Mouse (Mus musculus) erythroblast, embryonic 14.5 days (primary cell): ENCODE data around the gene Slc9a3r1. TPM values are rescaled to one million over a fixed set of nuclear protein-coding genes. Genes with fewer than 3 reads are reported as not detected.
A peak's percentile ranks its signal among the peaks of the same experiment; 100 is the strongest.

Source experiments
- H3K27me3 ChIP-seq: 2 replicates; pipeline ENCODE4 v1.6.1; 2012; ENCODE audit warnings: inconsistent platforms; ENCODE audit not compliant: control insufficient read depth
- H3K36me3 ChIP-seq: 2 replicates; pipeline ENCODE4 v1.6.1; 2012; ENCODE audit warnings: mild to moderate bottlenecking, inconsistent platforms; ENCODE audit not compliant: control insufficient read depth
- H3K4me1 ChIP-seq: 2 replicates; pipeline ENCODE4 v1.6.1; 2012; ENCODE audit warnings: inconsistent platforms; ENCODE audit not compliant: control insufficient read depth
- H3K4me3 ChIP-seq: replicated peaks from 2 replicates; pipeline ENCODE3; 2012; ENCODE audit warnings: moderate library complexity, mild to moderate bottlenecking, inconsistent platforms
- H3K9me3 ChIP-seq: 2 replicates; pipeline ENCODE4 v1.6.1; 2012; ENCODE audit warnings: low read length, inconsistent platforms, mixed read lengths; ENCODE audit not compliant: control insufficient read depth
- GATA1 ChIP-seq: IDR thresholded peaks from 2 replicates; pipeline ENCODE4 v1.6.1; 2012; ENCODE audit warnings: low read length, inconsistent platforms, mixed read lengths
- TAL1 ChIP-seq: IDR thresholded peaks from 3 replicates; pipeline ENCODE4 v1.6.1; 2012; ENCODE audit warnings: low read length, inconsistent platforms, mixed read lengths
- polyA plus RNA-seq: library from polyadenylated mRNA; stranded (reverse); fragments of >175 nt; gene quantifications from 2 replicates; pipeline ENCODE4 v1.2.3, GENCODE M21; 2012

Slc9a3r1 gene
- polyA plus RNA-seq = 1.8 and 2.1 TPM in 2 replicates

DNA sequence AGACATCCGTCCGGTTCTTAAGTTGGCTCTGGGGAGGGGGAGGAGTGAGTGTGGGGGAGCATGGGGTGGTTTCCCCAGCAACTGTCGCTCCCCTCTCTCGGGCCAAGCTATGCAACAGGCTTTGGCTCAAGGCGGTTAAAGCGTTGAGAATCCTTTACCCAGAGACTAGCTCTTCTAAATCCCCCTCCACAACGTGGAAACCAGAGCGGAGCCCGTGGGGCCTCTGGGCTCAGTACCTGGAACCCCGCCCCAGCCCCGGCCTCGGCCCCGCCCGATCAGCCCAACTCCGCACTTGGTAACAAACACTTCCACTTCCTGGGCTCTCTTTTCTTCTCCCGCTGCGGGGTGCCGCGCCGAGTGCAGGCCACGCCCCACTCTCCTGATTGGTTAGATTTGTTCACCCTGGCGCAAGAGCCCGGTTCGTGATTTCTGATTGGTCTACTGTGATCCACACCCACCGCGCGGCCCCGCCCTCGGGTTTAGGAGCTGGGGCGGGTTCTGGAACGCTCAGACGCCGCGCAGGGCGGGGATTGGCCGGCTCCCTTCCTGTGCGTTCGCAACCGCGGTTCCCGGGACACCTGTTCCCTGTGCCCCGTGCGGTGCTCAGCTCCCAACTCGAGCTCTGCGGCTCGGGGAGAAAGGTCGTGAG, at the start of gene Slc9a3r1:
Gene Slc9a3r1, plus strand, starts transcription at position 510 of the 649 bp plus-strand sequence.
- Histone ChIP-seq H3K4me3 (peak within 1 kb of the TSS; percentile 80), H3K36me3 (no peaks in the 10 kb centered on the region), H3K9me3 (no peaks in the 10 kb centered on the region), H3K4me1 (peaks cover 39% of the 10 kb centered on the region), H3K27me3 (peaks cover 30% of the 10 kb centered on the region)
- TF ChIP-seq GATA1 (no peak), TAL1 (no peak)

DNA sequence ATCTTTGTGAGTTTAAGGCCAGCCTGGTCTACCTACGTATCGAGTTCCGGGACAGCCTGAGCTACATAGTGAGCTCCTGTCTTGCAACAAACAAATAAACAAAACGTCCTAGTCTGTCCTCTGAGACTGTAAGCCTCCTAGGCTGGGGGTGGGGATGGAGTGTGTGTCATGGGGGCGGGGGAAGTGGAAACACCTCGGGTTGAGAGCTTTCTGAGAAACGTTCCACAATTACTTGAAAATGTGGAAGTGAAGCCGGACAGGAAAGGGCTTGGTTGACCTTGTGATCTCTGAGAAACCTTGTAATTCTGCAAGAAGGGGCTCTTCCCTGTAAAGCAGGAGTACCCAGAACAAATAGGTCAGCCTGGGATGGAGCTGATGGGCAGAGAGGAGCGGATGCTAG, 43.7 kb upstream of the Slc9a3r1 start:
- Histone ChIP-seq H3K27me3 (no peaks in the 10 kb centered on the region), H3K4me3 (no peak overlapping the region), H3K9me3 (no peaks in the 10 kb centered on the region; the same call in 1 of the 2 replicates), H3K36me3 (no peaks in the 10 kb centered on the region), H3K4me1 (no peaks in the 10 kb centered on the region)
- no peak for TF ChIP-seq TAL1
- TF ChIP-seq GATA1 = no peak

DNA sequence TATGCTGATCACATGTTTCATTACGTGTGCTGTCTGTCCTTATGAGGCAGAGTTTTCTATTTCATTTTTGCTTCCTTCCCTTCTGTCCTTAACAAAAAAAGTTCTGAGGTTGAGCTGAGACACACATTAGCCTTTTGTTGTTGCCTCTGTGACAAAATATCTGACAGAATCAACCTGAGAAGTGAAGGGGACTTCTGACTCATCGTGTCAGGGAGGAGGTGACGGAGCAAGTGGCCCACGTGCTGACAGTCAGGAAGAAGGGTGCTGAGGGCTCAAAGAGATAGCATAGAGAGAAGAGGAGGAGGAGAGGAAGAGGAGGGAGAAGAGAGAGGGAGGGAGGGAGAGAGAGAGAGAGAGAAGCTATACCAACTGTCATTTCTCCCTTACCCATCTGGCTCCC, 34.7 kb upstream of the Slc9a3r1 start:
- Histone ChIP-seq H3K4me3 (no peak overlapping the region), H3K36me3 (no peaks in the 10 kb centered on the region), H3K4me1 (no peaks in the 10 kb centered on the region), H3K27me3 (no peaks in the 10 kb centered on the region), H3K9me3 (no peaks in the 10 kb centered on the region)
- TF ChIP-seq GATA1 (no peak), TAL1 (no peak)

DNA sequence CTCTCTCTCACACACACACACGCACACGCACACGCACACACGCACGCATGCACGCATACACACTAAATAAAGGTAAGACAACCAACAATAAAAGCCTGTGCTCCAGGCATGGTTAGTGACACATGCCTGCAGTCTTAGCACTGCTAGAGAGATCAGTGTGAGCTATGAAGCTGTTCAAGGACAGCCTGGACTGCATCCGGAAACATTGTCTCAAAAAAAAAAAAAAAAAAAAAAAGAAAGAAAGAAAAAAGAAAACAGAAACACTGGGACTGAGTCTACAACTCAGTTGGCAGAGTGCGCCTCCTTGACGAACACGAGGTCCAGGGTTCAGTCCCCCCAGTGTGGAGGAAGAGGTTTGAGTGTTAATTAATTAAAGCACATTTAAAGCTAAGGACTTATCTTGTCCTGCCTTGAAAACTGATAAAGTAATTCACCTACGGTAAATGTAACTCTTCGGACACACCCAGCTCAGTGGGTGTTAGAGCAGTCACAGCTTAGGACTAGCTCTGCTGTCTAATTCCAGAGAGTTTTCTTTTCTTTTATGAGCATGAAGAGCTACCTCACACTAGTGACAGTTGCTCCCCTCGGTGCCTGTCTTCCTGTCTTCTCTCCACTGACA, 33.5 kb upstream of the Slc9a3r1 start:
- Histone ChIP-seq H3K9me3 (no peaks in the 10 kb centered on the region), H3K4me1 (no peaks in the 10 kb centered on the region), H3K4me3 (no peak overlapping the region), H3K36me3 (no peaks in the 10 kb centered on the region), H3K27me3 (no peaks in the 10 kb centered on the region)
- TF ChIP-seq TAL1 = no peak
- TF ChIP-seq GATA1 = no peak

DNA sequence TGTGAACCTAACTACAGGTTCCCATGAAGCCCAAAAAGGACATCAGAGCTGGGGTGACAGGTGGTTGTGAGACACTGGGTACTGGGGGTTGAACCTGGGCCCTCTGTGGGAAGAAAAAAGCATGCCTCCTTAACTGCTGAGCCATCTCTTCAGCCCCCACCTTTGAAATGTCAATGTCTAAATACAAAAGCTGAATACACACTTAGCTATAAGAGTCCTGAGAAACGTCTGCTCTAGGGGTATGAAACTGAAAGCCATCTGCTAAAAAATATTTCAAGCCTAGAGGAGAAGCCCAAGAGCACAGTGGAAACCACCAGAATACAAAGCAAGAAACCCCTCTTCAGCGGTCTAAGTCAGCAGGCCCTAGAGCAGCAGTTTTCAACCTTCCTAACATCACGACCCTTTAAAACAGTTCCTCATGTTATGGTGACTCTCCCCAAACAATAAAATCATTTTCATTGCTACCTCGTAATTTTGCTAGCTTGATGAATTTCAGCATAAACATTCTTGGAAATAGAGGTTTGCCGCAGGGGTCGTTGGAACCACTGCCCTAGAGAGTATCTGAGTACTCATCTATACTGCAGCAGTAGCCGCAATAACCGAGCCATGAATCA, 31.3 kb upstream of the Slc9a3r1 start:
- no peak overlapping the region for H3K4me3 ChIP-seq
- H3K4me1 ChIP-seq = no peaks in the 10 kb centered on the region
- no peak for TF ChIP-seq GATA1
- no peak for TF ChIP-seq TAL1
- H3K27me3 ChIP-seq = no peaks in the 10 kb centered on the region
- H3K36me3 ChIP-seq = no peaks in the 10 kb centered on the region
- no peaks in the 10 kb centered on the region for H3K9me3 ChIP-seq

DNA sequence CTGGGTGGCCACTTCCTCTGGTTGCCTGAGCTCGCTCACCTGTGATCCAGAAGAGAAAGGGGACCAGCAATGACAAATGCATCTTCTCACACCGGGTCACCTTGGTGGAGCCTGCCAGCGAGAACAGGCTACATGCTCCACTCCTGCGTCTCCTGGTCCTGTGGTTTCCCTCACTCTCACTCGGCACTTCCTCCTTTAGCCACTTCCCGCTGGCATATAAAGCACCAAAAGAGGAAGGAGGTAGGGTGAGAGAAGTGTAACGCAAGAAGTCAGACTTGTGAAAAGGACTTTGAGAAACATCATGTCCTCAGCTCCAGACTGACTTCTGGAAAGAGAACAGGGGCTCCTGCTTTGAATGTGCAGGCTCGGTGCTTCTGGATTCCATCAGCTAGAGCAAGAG, 29.3 kb upstream of the Slc9a3r1 start, which contains the start of gene Cd300lf:
Gene Cd300lf, minus strand, starts transcription at position 193 of the 400 bp plus-strand sequence.
- Histone ChIP-seq H3K4me3 (no peak within 1 kb of the TSS), H3K27me3 (no peaks in the 10 kb centered on the region), H3K4me1 (no peaks in the 10 kb centered on the region), H3K9me3 (no peaks in the 10 kb centered on the region), H3K36me3 (no peaks in the 10 kb centered on the region)
- TF ChIP-seq GATA1 (no peak), TAL1 (no peak)

DNA sequence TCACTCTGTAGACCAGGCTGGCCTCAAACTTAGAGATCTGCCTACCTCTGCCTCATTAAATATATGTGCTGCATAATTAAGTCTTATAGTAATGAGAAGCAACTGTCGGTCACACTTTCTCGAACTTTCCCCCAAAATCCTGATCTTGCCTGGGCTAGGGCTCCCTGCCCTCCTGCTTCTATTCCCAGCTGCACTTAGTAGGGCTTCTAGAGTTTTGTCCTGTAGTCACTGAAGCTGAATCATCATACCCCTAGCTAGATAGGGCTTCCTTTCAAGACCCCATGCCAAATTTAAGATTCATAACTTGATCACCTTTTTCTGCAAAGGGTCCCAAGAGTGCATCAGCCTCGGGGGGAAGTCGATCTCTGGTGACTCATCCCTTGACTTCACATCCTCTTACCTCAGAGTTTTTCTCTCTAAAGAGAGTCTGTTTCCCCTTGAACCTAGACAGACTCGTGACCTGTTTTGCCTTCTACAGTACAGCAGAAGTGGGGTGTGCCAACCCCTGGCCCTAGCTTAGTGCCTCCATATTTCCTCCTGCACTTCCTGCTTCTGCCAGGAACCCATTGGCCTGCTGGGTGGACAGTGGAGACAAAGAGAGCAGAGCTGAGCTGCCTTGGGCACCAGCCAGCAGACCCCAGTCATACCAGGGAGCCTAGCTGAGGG, 24.4 kb upstream of the Slc9a3r1 start:
- H3K4me3 ChIP-seq = no peak overlapping the region
- no peaks in the 10 kb centered on the region for H3K9me3 ChIP-seq
- TF ChIP-seq TAL1 = no peak
- TF ChIP-seq GATA1 = no peak
- no peaks in the 10 kb centered on the region for H3K4me1 ChIP-seq
- no peaks in the 10 kb centered on the region for H3K36me3 ChIP-seq
- H3K27me3 ChIP-seq = no peaks in the 10 kb centered on the region

DNA sequence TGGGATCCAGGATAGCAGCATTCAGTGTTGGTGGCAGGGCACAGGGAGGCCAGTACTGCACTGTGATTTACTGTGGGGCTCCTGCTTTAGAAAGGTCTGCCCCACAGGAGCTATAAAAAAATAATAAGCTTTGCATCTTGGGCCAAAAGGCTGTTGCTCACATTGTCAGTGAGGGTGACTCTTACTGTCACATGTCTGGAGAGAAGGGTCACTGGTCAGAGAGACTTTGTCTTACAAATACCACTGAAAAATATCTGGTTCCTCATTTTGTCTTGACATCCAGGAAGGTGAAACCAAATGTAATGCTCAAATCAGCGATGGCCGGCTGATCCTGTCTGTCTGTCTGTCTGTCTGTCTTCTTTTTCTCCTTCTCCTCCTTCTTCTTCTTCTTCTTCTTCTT, 21.2 kb upstream of the Slc9a3r1 start:
- Histone ChIP-seq H3K36me3 (no peaks in the 10 kb centered on the region), H3K9me3 (no peaks in the 10 kb centered on the region), H3K27me3 (no peaks in the 10 kb centered on the region), H3K4me1 (no peaks in the 10 kb centered on the region), H3K4me3 (no peak overlapping the region)
- TF ChIP-seq TAL1 = no peak
- no peak for TF ChIP-seq GATA1

DNA sequence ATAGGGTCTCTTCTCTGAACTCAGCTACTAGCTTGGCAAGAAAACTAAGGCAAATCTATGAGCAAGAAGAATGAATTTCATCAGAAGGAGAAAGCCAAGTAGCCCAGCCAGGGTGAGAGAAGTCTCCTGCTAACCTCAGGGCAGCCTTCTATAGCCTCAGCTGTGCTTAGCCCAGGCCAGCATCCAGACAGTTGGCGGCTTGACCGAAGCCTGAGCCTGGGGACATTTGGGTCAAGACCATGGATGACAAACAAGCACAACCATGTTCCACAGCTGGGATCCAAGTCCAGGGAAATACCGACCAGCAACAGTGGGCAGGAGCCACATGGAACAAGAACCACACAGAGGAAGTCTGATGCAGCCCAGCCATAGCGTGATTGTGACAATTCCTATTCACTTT, 15.3 kb upstream of the Slc9a3r1 start:
- no peaks in the 10 kb centered on the region for H3K9me3 ChIP-seq
- no peaks in the 10 kb centered on the region; the same call in 1 of the 2 replicates for H3K4me1 ChIP-seq
- peaks cover 14% of the 10 kb centered on the region for H3K27me3 ChIP-seq
- TF ChIP-seq TAL1 (no peak), GATA1 (no peak)
- H3K4me3 ChIP-seq = no peak overlapping the region
- H3K36me3 ChIP-seq = no peaks in the 10 kb centered on the region
